Mouse (Mus musculus): Measurements from ENCODE around the gene Bhlhe23.
A peak's percentile ranks its signal among the peaks of the same experiment; 100 is the strongest.

Gene Bhlhe23

GRCm38 (mm10) chr2:180776793-180777192, at the start of gene Bhlhe23:
Bhlhe23 (minus strand) TSS chr2:180776900.
- DNase-seq (ENCODE audit: low spot score), result no peak

- DNase-seq (ENCODE audit: low spot score), result no peak
These were observed 48.6 kb upstream of the Bhlhe23 start for GRCm38 (mm10) chr2:180825147-180825941.

DNA sequence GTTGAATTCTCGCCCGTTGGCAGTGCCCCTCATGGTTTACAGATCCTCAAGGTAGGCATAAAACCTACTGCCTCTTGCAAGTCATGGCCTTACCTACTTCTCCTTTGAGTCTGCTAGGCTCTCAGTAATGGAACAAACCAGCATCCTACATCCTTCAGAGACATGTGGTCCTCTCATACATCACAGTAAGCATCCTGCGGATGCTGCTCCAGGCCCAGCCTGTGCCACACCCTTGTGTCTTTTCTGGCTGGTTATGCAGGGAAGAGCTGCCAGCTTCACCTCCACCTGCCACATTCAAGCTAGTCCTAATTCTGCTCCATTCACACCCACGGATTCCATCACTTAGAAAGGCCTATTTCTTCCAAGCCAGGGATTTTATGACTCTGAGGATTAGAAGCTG, 48.0 kb upstream of the Bhlhe23 start:
- DNase-seq (ENCODE audit: low spot score), result no peak

GRCm38 (mm10) chr2:180824061-180824460, 47.4 kb upstream of the Bhlhe23 start:
- no peak for DNase-seq (ENCODE audit: low spot score)

DNA sequence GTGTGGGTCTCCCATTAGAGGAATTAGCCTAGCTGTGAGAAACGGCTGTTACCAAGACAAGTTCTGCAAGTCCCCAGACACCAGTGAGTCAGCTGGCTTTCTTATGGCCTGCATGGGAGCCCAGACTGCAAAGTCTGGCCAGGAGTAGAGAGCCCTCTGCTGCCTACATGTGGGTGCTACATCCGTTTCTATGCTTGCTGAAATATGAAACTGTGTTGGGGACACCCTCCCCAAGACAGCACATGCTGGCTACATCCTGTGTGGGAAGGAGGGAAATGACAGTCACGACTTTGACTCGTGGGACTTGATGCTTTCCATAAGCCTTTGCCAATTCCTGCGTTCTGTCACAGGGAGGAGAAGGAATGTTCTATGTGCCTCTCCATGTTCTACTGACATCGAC, 45.8 kb upstream of the Bhlhe23 start:
- DNase-seq (ENCODE audit: low spot score), result no peak

DNA sequence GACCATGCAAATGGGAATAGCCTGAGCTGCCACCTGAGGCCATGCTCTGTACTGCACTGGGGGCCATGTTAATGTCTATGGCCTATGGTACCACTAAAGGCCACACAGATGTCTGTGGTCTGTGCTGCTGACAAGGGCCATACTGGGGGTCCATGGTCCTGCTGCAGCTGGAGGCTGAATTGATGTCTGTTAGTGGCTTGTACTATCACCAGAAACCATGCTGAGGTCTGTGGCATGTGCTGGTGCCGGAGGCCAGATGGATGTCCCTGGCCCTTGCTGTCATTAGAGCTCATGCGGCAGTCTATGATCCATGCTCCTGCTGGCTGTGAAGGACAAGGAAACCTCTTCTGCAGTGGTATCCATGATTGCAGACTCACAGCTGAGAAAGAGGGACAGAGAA, 42.8 kb upstream of the Bhlhe23 start:
- no peak for DNase-seq (ENCODE audit: low spot score)

DNA sequence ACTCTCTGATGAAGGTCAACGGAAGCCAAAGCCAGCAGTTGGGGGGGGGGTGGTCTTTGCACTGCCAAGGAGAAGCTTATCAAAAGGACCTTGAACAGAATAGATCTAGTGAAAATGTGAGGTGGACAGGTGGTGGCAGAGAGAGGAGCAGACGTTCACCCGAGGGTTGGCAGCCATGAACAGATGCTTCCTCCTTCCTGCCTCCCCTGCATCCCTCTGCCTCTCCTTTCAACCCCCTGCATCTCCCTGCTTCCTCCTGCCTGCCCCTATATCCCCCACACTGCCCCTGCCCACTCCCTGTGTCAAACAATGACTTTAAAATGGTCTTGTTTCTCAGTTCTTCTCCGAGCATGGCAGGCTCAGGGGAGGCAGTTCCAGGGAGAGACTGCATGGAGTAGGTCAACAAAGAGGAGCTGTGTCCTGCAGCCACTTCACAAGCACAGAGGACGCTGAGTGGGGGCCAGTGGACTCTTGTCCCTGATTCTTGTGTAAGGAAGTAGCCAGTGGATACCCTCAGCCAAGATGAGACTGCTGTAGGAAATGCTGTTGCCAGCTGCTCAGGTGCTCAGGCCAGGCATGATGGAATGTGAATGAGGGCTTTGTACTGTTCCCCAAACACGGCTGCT, 39.9 kb upstream of the Bhlhe23 start:
- DNase-seq (ENCODE audit: low spot score), result no peak

DNA sequence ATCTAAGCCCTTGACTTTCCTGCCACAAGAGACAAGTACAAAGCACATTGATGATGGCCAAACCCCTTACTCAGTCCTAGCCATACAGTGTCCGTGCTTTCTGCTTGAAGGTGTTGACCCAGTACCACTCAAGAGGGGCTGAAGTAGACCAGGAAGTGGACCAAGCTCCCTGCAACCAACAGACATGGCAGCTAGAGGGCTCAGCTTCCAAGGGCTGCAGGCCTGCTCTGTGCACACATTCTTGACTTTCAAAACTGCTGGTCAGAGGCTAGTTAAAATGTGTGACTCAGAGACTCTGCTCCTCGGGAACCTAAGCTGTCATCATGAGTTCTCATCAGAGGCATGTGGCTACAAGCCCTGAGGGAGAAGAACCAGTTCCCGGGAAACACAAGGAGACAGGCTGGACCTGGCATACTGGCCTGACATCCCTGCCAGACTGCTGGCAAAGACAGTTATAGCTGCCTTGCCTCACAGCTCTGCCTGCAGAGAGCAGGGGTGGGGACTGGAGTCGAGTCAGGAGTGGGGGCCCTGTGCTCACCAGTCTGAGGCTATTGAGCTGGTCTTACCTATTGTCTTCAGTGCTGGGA, 37.4 kb upstream of the Bhlhe23 start:
- no peak for DNase-seq (ENCODE audit: low spot score)

DNA sequence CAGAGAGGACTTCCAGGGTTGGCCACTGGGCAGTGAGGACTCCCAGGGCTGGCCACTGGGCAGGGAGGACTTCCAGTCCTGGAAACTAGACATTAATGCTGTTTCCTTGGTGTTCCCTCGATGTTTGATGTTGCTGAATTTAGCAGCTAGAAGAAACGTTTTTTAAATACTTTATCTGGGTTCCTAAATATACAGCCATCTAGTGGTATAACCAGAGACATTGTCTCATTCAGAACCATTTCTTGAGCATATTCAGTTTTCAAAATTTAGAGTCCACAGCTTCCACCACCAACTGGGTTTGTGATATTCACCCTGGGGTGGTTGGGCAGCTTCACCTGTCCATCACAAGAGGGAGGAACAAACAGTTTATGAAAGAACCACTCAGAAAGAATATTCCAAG, 34.3 kb upstream of the Bhlhe23 start:
- DNase-seq (ENCODE audit: low spot score), result no peak

DNA sequence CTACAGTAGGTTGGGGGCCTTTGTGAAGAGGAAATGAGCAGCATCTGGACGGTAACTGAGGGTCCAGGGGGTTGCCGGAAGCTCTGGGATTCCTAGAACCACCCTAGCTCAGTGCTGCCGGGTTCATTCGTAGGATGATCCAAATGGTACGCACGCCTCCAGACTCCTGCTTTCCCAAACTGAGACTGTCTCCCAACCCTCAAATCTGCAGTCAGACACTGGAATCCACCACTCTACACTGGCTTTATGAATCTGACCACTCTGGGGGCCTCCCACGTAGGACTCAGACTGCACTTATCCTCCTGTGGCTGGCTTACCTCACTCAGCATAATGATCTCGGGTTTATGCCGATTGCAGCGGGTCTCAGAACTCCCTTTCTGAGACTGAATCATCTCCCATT, 32.8 kb upstream of the Bhlhe23 start:
- DNase-seq (ENCODE audit: low spot score), result no peak

- DNase-seq (ENCODE audit: low spot score), result no peak
These were observed 29.3 kb upstream of the Bhlhe23 start for GRCm38 (mm10) chr2:180805966-180806365.

GRCm38 (mm10) chr2:180796008-180796407, 19.3 kb upstream of the Bhlhe23 start:
- no peak for DNase-seq (ENCODE audit: low spot score)

DNA sequence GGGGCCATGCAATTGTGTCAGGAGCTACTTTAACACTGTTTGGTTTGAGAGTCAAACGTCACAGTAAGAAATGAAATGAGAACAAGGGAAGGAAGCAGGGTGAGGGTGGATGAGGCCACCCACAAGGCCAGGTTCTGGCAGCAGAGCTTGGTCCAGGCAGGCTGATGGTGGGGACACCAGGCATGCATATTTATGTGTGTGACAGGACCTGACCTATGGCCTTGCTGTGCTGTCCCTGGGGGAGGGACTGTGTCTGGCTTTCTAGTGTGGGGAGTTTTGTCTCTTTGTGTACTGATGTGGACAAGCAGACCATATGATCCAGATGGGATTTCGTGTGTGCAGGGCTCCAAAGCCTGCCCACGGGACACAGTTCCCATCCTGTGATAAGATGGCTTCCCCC, 18.9 kb upstream of the Bhlhe23 start:
- no peak for DNase-seq (ENCODE audit: low spot score)

DNA sequence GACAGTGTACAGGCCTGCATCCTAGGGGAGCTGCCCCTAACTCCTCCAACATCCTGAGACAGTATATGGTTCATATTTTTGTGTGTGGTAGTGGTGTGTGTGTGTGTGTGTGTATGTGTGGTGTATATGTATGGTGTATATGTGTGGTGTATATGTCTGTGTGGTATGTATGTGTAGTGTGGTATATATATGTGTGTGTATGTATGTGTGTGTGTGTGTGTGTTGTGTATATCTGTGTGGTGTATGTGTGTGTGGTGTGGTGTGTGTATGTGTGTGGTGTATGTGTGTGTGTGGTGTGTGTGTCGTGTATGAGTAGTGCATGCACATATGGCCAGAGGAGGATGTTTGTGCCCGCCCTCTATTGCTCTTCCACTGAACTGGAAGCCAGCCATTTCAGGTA, 17.7 kb upstream of the Bhlhe23 start:
- DNase-seq (ENCODE audit: low spot score), result no peak

GRCm38 (mm10) chr2:180791674-180792073, 15.0 kb upstream of the Bhlhe23 start:
- peak; percentile 24 for DNase-seq (ENCODE audit: low spot score)

- DNase-seq (ENCODE audit: low spot score), result no peak
These were observed 12.1 kb upstream of the Bhlhe23 start for GRCm38 (mm10) chr2:180788843-180789242.

DNA sequence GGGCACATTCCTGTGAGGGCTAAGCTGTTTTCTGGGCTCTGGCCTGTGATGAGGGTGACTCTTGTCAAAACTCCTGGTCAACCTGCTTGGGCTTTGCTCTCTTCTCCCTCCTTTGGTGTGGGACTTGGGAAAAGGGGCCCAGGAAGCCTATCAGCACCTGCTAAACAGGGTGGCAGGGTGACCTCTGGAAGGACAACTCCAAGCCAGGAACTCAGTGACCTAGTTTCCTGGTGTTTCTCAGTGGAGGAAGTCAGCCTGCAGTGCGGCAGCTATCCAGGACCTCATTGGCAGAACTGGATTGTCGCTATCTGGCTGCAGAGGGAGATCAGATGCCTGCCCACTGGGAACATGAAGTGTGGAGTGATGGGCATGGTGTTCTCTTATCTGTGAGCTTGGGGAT, 11.7 kb upstream of the Bhlhe23 start:
- DNase-seq (ENCODE audit: low spot score), result no peak

DNA sequence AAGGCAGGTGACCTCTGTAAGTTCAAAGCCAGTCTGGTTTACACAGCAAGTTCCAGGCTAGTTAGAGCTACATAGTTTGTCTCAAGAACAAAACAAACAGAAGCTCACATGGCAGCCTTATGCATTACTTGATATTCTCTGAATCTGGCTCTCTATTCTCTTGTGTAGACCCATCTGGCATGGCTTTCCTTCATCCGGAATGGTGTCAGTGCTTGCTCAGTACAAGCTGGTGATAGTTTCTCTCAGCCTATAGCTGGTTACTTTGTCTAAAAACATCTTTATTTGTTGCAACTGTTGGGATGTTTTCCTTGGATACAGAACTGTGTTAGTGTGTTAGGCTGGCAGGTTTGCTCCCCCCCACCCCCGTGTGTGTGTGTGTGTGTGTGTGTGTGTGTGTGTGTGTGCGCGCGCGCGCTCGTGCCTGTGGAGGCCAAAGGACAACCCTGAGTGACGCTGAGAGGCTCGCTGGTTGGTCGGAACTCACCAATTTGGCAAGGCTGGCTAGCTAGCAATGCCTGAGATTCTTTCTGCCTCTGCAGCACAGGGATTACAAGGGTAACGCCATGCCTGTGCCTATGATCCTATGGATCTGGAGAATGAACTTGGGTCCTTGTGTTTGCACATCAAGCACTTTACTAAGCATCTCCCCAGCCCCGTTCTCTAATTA, 11.0 kb upstream of the Bhlhe23 start:
- DNase-seq (ENCODE audit: low spot score), result no peak

DNA sequence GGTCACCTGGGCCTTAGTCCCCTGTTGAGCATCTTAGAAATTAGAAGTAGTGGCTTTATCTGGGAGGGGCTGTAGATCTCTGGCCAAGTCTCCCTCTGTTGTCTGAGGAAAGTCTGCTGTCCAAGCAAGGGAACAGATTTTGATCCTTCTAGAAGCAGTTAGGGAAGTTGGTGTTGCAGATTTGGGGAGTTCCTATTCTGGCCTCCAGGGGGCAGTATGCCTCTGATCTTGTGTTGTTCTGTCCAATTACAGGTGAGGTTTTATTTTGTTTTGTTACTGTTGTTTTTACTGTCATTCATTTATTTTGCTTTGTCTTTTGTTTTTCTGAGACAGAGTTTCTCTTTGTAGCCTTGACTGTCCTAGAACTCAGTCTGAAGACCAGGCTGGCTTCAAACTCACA, 10.0 kb upstream of the Bhlhe23 start:
- peak; percentile 46 for DNase-seq (ENCODE audit: low spot score)

DNA sequence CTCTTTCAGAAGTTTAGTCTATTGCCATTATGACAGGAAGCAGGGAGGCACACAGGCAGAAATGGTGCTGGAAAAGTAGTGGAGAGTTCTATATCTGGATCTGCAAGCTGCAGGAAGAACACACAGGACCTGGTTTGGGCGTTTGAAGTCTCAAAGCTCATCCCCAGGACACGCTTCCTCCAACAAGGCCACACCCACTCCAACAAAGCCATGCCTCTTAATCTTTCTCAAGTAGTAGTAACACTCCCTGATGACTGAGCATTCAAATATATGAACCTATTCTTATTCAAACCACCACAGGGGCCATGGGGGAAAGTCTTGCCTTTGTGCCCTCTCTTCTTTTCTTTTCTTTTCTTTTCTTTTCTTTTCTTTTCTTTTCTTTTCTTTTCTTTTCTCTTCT, 3.6 kb upstream of the Bhlhe23 start:
- no peak for DNase-seq (ENCODE audit: low spot score)

DNA sequence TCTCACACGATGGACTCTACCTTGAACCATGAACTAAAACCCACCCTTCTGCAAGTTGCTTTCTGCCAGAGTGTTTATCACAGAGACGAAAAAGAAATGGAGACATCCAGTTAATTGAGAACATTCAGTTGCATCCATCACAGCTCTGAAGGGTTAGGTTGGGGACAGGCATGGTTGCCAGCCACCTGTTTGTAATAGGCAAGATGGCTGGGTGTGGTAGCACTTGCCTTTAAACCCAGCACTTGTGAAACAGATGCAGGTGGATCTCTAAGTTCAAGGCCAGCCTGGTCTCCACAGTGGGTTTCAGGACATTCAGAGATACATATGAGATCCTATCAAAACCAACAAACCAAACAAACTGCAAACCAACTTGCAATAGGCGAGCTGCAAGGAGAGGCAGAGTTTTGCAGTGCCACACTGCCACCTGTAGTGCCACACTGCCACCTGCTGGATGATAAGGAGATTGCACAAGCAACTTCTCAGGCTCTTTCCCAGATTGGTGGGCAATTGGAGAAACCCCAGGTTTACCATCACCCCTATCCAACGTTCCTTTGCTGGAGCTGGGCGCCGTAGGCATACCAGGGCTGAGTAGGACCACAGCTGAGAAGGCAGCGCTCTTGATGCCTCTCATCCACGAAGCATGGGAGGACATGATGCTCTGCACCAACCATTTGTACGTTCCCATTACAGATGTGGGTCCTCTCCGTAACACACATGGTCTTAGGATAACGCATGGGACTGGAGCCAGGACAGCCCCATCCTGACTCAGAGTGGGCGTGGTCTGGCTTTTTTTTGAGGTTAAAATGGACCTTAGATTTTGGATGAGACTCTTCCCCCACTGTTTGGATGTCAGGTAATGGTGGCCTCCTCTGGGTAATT, 2.8 kb upstream of the Bhlhe23 start:
- DNase-seq (ENCODE audit: low spot score), result peak; percentile 24

- no peak for DNase-seq (ENCODE audit: low spot score)
These were observed 1.1 kb downstream of the Bhlhe23 start for GRCm38 (mm10) chr2:180775641-180776040.

Measured in c-Kit-positive CD71-positive TER-119-positive erythroid progenitor cells, embryonic 14.5 days (primary cell).